Mouse (Mus musculus) c-Kit-positive CD71-positive TER-119-positive erythroid progenitor cells, embryonic 14.5 days (primary cell): ENCODE measurements around the gene Slco2a1.

Source experiments
- DNase-seq: peaks from one replicate; pipeline ENCODE4 v3.0.0-alpha.2; 2013; ENCODE audit warnings: low spot score

The Slco2a1 gene

DNA sequence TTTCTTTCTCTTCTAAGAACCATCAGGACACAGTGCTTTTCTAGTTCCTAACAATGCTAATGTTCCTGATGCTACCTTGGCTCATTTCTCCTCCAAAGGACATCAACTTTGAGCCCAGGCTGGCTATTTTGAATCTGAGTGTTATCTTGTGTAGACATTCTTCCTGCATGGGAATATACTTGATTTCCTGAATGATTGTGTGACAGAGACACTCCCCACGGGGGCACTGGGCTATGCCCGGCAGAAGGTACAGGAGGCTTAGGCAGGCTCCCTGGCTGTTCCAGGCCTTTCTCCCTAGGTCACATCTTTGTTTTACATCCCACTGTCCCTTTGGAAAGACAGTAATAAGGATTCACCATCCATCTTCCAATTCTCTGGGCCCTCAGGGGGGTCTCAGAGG, 49.8 kb downstream of the Slco2a1 start:
- no peak for DNase-seq

DNA sequence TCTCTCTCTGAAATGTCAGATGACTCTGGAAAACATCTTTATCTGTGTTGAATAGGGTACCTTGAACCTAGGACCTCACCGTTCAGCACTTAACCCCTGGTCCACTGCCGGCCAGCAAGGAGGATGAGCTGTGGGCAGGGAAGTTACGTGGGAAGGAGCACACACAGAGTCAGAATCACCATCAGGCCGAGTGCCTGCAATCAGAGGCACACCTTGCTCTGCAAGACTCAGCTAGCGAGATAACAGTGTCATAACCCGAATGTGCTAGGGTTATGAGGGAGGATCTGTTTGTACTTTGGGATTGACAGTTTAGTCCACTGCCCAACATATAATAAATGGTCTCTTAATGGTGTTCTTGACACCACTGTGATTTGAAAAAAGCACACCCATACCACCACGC, 50.2 kb downstream of the Slco2a1 start:
- DNase-seq = no peak

- DNase-seq = no peak
These were observed 52.1 kb downstream of the Slco2a1 start for GRCm38 (mm10) chr9:103040581-103040980.

GRCm38 (mm10) chr9:103045406-103045805, 56.9 kb downstream of the Slco2a1 start:
- DNase-seq = no peak

- DNase-seq = no peak
These were observed 60.6 kb downstream of the Slco2a1 start for GRCm38 (mm10) chr9:103049049-103049511.

GRCm38 (mm10) chr9:103053829-103054228, 65.3 kb downstream of the Slco2a1 start:
- DNase-seq = no peak

- DNase-seq = no peak
These were observed 66.5 kb downstream of the Slco2a1 start for GRCm38 (mm10) chr9:103055061-103055460.

GRCm38 (mm10) chr9:103056164-103056563, 67.7 kb downstream of the Slco2a1 start:
- no peak for DNase-seq

DNA sequence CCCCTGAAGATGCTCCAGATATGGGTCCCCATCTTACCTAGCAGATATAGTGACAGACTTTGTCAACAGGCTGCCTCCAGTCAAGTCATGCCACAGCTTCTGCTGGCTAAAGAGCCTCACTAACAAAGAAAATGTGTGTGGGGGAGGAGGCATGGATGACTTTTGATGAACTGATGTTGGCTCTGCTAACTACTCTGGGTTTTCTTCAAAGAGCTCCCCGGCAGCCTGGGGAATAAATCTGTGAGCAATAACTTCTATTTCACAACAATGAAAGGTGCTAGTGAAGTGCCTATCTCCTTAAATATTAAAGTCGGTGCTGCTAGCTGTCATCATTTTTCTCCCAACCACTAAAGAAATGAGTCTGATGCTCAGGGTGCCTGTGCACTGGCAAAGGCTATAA, 72.0 kb downstream of the Slco2a1 start:
- DNase-seq = no peak

- no peak for DNase-seq
These were observed 73.0 kb downstream of the Slco2a1 start for GRCm38 (mm10) chr9:103061471-103062053.

- DNase-seq = no peak
These were observed 75.1 kb downstream of the Slco2a1 start for GRCm38 (mm10) chr9:103063591-103063990.

- no peak for DNase-seq
These were observed 78.3 kb downstream of the Slco2a1 start for GRCm38 (mm10) chr9:103066845-103067244.

GRCm38 (mm10) chr9:103067651-103068050, 79.1 kb downstream of the Slco2a1 start:
- no peak for DNase-seq

- no peak for DNase-seq
These were observed 80.3 kb downstream of the Slco2a1 start for GRCm38 (mm10) chr9:103068769-103069168.

DNA sequence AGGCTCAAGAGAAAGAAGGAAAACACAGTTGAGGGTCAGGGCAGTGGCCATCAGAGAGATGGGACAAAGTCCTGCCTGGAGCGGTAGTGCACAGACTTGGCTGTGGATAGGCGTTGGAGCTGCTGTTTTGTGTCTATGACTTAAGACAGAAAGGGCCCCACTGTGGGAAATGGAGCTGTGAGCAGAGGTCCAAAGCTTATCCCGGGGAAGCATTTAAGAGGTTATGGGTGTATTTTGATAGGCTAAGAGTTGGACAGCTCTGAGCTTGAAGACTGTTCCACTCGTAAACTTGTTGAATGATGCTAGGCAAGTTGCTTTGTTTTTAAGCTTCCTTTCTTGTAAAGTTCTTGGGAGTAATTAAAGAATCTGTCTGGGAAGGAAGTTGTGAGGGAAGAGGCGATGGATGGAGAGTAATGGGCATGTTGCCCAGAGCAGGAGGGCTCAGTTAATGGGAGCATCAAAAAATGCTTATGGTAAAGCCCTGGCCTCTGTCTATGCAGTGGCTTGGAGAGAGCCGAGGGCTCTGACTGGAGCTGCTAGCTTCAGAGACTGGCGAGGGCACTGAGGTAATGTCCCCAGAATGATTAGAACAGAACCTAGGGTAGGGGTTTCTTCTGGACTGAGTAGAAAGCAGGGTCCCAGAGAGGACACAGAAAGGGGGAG, 83.2 kb downstream of the Slco2a1 start:
- no peak for DNase-seq

DNA sequence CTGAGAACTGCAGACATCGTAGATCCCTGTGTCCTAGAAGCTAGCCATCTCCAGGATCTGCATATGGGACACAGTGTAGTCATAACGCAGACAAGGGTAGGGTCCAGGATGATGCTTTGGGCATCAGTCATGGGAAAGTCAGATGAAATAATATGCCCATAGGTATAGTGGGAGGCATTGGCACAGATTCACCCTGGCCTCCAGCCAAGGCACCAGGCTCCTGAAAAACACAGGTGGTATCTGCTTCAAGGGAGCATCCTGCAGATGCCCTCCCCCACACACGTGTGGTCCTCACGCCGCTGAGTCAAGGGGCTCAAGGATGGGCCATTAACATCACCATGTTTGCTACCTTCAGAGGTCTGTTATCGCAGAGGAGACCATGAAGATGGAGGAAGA, 83.7 kb downstream of the Slco2a1 start:
- no peak for DNase-seq

GRCm38 (mm10) chr9:103072926-103073515, 84.5 kb downstream of the Slco2a1 start:
- DNase-seq = no peak

GRCm38 (mm10) chr9:103076836-103077531, 88.5 kb downstream of the Slco2a1 start:
- DNase-seq = no peak

GRCm38 (mm10) chr9:103078194-103078691, 89.7 kb downstream of the Slco2a1 start:
- DNase-seq = no peak

DNA sequence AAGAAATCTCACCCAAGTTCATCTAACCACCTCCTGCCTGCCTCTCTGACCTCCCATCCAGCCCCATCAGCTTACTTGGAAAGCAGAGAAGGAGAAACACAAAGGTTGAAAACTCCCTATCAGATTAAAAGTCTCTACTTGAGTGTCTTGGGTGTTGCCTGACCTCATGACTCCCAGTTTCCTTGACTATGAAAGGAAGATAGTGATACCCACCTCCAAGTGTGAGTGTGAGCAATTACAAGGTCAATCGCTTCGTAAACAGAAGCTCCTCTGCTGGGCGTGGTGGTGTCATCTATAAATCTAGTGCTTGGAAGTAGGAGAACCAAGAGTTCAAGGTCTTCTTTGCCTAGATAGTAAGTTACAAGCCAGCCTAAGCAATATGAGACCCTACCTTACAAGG, 91.7 kb downstream of the Slco2a1 start:
- DNase-seq = no peak

DNA sequence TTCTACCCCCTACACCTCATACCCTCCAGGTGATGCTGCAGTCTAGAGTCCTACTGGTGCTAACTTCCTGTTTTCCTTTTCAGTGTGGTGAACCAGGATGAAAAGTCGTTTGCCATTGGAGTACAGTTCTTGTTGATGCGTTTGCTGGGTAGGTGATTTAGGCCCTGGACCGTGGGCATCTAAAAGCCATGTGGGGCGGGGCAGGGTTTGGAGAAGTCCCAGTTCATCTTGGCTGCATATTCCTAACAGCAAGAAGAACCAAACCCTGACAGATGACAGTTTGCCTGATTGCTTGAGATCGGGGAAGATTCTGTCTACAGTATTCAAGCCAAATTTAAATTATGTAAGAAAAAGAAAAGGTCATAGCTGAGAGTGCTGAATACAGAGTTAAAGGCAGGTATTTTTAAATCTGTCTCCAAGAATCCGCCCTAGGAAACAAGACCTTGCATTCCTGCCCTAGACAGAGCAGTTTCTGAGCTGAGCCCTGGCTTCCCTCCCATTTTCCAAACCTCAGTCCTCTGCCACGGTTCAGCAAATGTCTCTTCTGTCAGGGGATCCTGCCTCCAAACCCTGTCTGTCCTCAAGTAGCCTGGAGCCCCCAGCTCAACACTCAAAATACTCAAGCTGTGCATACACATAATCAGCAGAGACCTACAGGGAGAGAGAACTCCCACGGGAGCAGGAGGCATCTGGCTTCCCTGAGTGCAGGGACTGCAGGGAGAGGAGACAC, 93.9 kb downstream of the Slco2a1 start:
- DNase-seq = no peak

DNA sequence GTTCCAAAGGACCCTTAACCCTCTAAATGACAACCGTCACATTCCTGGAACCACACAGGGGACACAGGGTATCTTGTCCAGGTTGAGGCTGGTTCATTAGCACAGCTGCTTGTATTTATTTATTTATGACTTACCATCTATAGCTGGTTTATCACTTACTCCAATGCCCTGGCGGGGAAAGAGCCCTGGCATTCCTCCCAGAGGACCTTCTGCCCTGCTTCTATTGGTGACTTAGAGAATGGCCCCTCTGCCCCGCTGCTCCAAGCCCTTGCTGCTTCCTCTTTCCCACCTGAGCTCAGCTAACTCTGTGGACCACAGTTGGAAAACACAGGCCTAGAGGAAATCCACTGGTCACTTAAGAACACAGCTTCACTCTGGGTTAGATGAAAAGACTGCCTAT, 94.9 kb downstream of the Slco2a1 start:
- no peak for DNase-seq
